Mouse (Mus musculus): ENCODE results near the gene Tmem165.
A peak's percentile ranks its signal among the peaks of the same experiment; 100 is the strongest.

Tmem165 gene

GRCm38 (mm10) chr5:76183750-76184261 lies at the start of gene Tmem165:
Gene Tmem165, plus strand, starts transcription at chr5:76183880.
- peak; percentile 96 to 98 for DNase-seq

GRCm38 (mm10) chr5:76135644-76136043 lies 48.0 kb upstream of the Tmem165 start:
- DNase-seq = no peak

- no peak for DNase-seq
Measured at GRCm38 (mm10) chr5:76136271-76136670, 47.4 kb upstream of the Tmem165 start.

- no peak for DNase-seq
Measured at GRCm38 (mm10) chr5:76137586-76137985, 46.1 kb upstream of the Tmem165 start.

- DNase-seq = no peak
Measured at GRCm38 (mm10) chr5:76138071-76138470, 45.6 kb upstream of the Tmem165 start.

GRCm38 (mm10) chr5:76138512-76138911 lies 45.2 kb upstream of the Tmem165 start:
- DNase-seq = no peak

- peak in 1 of 2 experiments; percentile 16 for DNase-seq
Measured at GRCm38 (mm10) chr5:76139171-76139671, 44.5 kb upstream of the Tmem165 start.

- DNase-seq = peak; percentile 83 to 91
Measured at GRCm38 (mm10) chr5:76139808-76140729, 43.6 kb upstream of the Tmem165 start, which contains the start of gene Srd5a3. Gene Srd5a3, plus strand, starts transcription at chr5:76140271.

GRCm38 (mm10) chr5:76140730-76141066 lies 43.0 kb upstream of the Tmem165 start:
- no peak for DNase-seq

GRCm38 (mm10) chr5:76143356-76143755 lies 40.3 kb upstream of the Tmem165 start:
- DNase-seq = no peak

GRCm38 (mm10) chr5:76146401-76146800 lies 37.3 kb upstream of the Tmem165 start:
- DNase-seq = no peak

GRCm38 (mm10) chr5:76149436-76149835 lies 34.2 kb upstream of the Tmem165 start:
- no peak for DNase-seq

GRCm38 (mm10) chr5:76152956-76153355 lies 30.7 kb upstream of the Tmem165 start:
- DNase-seq = no peak

- DNase-seq = no peak
Measured at GRCm38 (mm10) chr5:76153430-76153829, 30.2 kb upstream of the Tmem165 start.

- no peak for DNase-seq
Measured at GRCm38 (mm10) chr5:76154434-76155165, 29.1 kb upstream of the Tmem165 start.

- no peak for DNase-seq
Measured at GRCm38 (mm10) chr5:76159555-76159954, 24.1 kb upstream of the Tmem165 start.

- DNase-seq = no peak
Measured at GRCm38 (mm10) chr5:76160086-76160485, 23.6 kb upstream of the Tmem165 start.

GRCm38 (mm10) chr5:76161491-76161890 lies 22.2 kb upstream of the Tmem165 start:
- no peak for DNase-seq

GRCm38 (mm10) chr5:76162926-76163325 lies 20.8 kb upstream of the Tmem165 start:
- DNase-seq = no peak

GRCm38 (mm10) chr5:76163828-76164390 lies 19.8 kb upstream of the Tmem165 start:
- DNase-seq = no peak

- no peak for DNase-seq
Measured at GRCm38 (mm10) chr5:76164827-76165226, 18.9 kb upstream of the Tmem165 start.

GRCm38 (mm10) chr5:76170522-76170921 lies 13.2 kb upstream of the Tmem165 start:
- DNase-seq = no peak

- DNase-seq = no peak
Measured at GRCm38 (mm10) chr5:76171039-76171438, 12.6 kb upstream of the Tmem165 start.

Data from cerebellum, postnatal 25 days (tissue).